Mouse (Mus musculus): ENCODE results near the gene Mier2.

Gene Mier2

DNA sequence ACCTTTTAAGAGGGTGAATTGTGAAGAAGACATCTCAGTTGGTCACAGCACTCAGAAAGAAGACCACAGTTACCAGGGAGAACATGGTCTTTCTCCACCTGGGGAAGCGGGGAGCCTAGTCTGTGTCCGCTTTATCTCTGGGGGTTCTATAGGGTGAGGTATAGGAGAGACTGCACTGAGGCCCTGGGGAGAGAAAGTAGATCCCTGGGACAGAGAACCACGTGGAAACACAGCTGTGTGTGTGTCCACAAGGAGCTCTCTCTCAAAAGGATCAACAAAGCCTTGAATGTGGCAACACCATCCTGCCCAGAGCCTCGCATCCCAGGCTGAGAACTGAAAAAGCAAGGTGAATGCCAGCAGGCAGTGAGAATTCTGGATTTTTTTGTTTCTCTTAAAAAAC is 22.4 kb upstream of the Mier2 start:
- intact Hi-C loops (cut with DNase I) = no loop called here

DNA sequence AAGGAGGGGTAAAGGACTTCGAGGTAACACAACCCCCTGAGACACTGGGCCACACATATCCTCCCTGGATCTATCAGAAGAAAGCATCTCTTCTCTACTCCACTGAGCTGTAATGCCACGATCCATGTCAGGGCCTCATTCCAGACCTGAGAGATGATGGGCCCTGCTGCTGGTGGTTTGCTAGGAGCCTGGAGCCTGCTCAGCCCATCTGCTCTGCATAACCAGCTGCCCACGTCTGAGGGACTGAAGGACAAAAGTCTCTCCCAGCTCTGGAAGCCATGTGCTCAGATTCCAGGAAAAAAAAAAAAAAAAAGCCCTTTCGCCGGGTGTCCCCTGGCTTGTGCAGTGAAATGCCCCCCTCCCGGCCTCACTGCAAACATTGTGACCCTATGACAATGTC is 20.8 kb upstream of the Mier2 start:
- intact Hi-C loops (cut with DNase I) = no loop called here

- intact Hi-C loops (cut with DNase I) = no loop called here
These were observed 19.8 kb upstream of the Mier2 start for GRCm38 (mm10) chr10:79574796-79575195.

- intact Hi-C loops (cut with DNase I) = no loop called here
These were observed 19.4 kb upstream of the Mier2 start for GRCm38 (mm10) chr10:79574350-79574749.

DNA sequence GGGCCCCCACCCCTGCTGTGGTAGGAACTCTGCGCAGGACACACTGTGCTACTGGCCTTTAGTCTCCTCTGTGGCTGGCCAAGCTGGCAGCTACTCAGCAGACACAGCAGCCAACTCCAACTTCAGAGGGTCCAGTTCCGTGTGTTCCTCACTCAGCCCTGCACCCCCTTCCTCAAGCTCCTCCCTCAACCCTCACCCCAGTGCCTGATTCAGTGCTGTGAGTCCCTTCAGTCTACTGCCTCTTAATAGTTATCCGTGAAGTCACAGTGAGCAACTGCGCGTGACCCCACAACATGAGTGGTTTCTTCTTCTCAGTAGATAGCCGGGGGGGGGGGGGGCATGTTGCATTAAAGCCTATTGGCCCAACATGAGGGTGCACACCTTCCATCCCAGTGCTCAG is 18.6 kb upstream of the Mier2 start:
- intact Hi-C loops (cut with DNase I) = no loop called here

DNA sequence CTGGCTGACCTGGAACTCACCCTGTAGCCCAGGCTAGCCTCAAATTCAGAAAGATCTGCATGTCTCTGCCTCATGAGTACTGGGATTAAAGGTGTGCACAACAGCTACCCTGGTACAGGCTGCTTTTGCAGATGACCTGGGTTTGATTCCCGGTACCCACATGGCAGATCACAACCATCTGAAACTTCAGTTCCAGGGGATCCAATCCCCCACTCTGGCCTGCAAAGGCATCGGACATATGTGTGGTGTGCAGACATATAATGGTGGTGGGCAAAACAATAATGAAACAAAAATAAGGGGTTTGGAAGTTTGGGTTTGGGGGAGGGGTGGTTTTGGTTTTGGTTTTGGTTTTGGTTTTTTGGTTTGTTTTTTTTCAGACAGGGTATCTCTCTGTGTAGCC is 16.3 kb upstream of the Mier2 start:
- intact Hi-C loops (cut with DNase I) = no loop called here

GRCm38 (mm10) chr10:79569921-79570320 is 14.9 kb upstream of the Mier2 start:
- intact Hi-C loops (cut with DNase I) = no loop called here

GRCm38 (mm10) chr10:79559716-79560115 is 4.7 kb upstream of the Mier2 start:
- intact Hi-C loops (cut with DNase I) = no loop called here

- intact Hi-C loops (cut with DNase I) = no loop called here
These were observed 2.5 kb upstream of the Mier2 start for GRCm38 (mm10) chr10:79557496-79557895.

DNA sequence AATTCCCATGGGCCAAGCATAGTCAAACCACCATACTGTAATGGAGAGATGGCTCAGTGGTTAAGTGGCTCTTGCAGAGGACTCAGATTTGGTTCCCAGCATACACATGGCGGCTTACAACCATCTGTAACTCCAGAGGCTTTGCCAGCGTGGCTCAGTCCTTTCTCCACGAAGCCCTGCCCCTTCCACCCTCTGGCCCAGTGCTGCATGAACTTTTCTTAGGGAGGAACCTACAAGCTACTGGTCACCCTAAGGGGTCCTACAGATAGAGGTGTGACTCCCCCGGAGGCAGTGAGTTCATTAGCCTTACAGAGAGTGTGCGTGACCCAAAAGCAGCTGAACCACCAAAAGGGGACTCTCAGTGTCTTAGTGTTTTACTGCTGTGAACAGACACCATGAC is 2.0 kb upstream of the Mier2 start:
- intact Hi-C loops (cut with DNase I) = no loop called here

DNA sequence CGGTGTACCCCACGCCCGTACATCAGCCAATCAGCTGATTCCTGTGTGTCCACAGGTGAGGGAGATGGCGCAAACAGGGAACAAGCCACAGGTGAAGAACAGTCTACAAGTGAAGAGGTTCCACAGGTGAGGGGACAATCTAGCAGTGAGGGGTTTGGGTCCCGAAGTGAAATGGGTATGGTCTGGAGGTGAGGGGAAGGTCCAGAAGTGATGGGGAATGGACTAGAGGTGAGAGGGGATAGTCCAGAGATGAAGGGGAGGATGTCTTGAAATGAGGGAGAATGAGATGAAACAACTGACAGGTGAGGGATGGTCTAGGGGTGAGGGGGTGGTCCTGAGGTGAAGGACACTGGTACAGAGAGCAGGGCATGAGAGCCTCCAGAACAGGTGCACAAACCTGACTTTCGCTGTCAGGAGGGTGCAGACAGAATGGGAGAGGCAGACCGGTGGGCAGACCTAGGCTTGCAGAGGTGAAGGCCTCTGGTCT is 282 bp upstream of the Mier2 start:
- intact Hi-C loops (cut with DNase I) = no loop called here

DNA sequence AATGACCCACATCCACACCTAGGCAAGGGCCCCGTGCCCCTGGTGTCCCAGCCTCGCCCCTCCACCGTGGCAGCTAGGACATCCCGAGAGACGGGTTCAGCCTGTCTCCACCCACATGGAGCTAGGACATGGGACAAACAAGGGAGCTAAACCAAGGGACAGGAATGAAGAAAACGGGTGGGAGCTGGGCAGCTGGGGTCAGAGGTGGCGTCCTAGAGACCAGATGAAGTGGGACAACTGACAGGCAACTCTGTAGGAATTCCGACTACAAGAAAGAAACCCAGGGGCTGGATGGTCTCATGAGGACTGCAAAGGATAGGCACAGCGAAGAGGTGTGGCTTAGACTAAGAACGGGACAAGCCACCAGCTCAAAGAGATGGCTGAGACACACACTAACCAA is 1.3 kb downstream of the Mier2 start:
- intact Hi-C loops (cut with DNase I) = no loop called here

DNA sequence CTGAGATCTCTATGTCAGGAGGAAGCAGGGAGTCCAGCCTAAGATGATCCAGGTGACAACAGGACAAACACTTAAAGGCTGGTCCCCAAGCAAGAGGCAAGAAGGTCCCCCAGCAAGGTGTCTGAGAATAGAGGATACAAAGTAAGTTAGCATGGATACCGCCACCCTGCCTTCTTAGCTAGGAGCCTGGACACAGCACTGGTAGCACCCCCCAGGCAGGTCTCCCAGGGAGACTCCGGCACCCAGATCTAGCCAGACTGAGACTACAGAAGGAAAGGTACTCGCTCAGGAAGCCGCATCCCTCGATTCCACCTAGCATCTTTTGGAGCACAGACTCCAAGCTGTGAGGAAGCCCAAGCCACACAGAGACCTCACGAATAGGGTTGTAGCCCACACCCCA is 1.8 kb downstream of the Mier2 start:
- intact Hi-C loops (cut with DNase I) = no loop called here

DNA sequence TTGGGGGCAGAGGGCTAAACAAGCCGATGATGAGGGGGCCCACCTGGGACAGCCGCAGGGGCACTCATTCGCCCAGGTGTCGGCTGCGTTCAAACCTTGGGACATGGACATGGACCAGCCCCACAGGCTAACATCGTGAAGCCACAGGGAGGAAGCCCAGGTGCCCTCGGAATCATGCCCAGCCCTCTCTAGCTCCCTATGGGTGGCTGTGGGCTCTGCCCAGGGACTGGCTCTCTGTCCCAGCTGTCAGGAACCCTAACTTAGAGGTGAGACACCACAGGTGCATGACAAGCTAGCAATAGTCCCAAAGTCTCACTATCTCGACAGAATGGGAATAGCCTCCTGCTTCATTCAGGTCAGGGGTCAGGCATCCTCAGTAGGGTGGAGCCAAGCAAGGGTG is 2.5 kb downstream of the Mier2 start:
- intact Hi-C loops (cut with DNase I) = no loop called here

DNA sequence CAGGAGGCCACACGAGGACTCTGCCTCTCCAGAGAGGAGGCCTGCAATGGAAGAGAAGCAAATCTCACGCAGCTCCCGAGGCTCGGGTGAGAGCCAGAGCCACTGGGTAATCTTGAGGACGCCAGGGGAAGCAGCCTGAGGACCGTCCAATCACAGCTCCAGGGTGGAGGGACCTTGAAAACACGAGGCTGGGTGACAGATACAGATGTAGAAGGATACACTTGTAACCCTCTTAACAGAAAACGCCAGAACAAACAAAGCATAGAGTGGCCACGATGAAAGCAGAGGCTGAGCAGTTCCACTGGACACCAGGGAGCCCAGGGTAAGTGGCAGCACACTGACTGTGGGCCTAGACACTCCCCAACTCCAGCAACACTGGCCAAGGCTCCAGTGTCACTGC is 4.6 kb downstream of the Mier2 start:
- intact Hi-C loops (cut with DNase I) = no loop called here

- intact Hi-C loops (cut with DNase I) = no loop called here
These were observed 5.9 kb downstream of the Mier2 start for GRCm38 (mm10) chr10:79548971-79549723.

- intact Hi-C loops (cut with DNase I) = no loop called here
These were observed 6.5 kb downstream of the Mier2 start for GRCm38 (mm10) chr10:79548546-79548945.

- intact Hi-C loops (cut with DNase I) = no loop called here
These were observed 7.8 kb downstream of the Mier2 start for GRCm38 (mm10) chr10:79547148-79547675.

DNA sequence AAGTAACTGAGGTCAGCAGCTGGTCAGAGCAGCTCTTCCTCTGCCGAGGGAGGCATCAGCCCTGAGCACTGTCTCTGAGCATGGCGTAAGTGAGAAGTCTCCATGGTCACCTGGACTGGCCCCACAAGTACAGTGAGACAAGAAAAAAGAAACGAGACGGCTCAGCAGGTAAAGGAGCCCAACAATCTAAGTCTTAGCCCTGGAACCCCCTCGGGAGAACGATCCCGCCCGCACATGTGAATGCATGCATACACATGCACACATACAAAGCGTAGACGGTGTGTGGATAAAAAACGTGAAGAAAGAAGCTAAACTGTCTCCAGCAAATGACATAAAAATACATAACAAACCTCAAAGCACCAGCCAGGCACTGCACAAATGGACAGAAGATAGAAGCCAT is 8.5 kb downstream of the Mier2 start:
- intact Hi-C loops (cut with DNase I) = no loop called here

DNA sequence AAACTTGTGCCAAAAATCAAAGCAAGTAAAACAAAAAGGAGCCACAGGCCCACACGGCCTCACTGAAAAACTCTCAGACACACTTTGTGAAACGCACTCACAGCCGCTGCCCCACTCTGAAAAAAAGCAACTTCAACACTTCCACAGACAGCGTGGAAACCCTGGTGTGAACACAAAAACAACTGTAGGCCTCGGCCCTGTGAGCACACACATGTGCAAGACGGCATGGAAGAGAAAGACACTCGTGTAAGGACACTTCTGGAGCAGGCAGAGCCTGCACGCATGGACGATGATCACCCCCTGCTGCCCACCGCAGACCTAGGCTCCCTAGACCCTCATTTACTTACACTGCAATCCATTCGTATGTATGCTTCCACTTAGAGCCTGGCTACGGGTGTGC is 9.1 kb downstream of the Mier2 start:
- intact Hi-C loops (cut with DNase I) = no loop called here

GRCm38 (mm10) chr10:79544631-79545030 is 10.4 kb downstream of the Mier2 start:
- intact Hi-C loops (cut with DNase I) = no loop called here

DNA sequence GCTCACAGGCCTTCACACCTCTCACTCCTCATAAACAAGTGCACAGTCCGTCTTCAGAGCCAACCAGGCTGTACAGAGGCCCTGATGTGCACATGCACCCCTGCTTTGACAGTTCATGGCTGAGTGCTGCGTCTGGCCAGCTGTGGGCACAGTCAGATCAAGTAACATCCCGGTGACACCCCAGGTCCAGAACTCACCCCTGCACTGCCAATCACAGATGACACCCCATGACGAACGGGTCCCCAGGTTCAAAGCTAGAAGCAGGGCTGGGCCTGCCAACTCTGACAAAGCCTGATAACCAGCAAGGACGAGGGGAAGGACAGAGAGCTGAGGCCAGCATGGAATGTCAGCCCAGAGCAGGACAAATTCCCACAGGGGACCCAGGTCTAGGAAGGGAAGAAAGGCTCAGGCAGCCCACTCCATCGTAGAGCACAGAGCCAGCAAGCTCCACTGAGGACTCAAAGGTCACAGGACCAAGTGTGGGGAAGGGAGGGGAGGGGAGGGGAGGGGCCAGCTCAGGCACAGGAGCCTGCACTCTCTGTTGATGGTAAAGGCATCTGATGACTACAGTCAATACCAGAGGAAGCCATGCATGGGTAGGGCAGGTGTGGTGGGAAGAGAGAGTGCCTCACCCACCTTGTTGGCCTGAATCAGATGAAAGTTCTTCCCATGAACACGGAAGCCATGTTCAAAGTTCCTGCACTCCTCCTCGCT is 11.0 kb downstream of the Mier2 start:
- intact Hi-C loops (cut with DNase I) = no loop called here

DNA sequence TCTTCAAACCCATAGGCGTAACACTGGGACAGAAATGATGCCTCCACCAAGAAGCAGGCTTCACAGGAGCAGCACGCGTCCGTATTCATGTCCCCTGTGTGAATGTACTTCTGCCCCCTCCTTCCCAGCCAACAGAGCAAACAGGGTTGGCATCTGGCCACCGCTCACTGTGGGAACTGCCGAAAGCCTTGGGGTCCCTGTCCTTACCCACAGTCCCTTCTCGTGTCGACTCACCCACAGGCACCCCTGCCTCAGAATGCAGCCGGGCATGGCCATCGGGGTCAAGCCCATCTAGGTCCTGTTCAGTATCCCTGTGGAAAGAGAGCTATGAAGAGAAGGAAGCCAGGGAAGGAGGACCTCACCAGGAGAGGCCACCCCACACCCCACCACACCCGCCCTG is 12.8 kb downstream of the Mier2 start:
- intact Hi-C loops (cut with DNase I) = no loop called here

All from adrenal gland (tissue).